Mouse (Mus musculus) splenic B cell, adult 2 months (primary cell): ENCODE data around the gene Chrna1.

Source experiments
- DNase-seq: peaks from one replicate; pipeline ENCODE4 v3.0.0-alpha.2; 2011; ENCODE audit warnings: low read depth, low spot score
- H3K27me3 ChIP-seq: 2 replicates; pipeline ENCODE4 v1.6.1; 2012; ENCODE audit warnings: mild to moderate bottlenecking, low read length, moderate library complexity, mixed read lengths; ENCODE audit not compliant: control insufficient read depth, poor library complexity, insufficient read depth, severe bottlenecking
- H3K36me3 ChIP-seq: 2 replicates; pipeline ENCODE4 v1.6.1; 2012; ENCODE audit warnings: mild to moderate bottlenecking, low read length, moderate library complexity, mixed read lengths; ENCODE audit not compliant: control insufficient read depth, poor library complexity, insufficient read depth, severe bottlenecking

Chrna1 gene

DNA sequence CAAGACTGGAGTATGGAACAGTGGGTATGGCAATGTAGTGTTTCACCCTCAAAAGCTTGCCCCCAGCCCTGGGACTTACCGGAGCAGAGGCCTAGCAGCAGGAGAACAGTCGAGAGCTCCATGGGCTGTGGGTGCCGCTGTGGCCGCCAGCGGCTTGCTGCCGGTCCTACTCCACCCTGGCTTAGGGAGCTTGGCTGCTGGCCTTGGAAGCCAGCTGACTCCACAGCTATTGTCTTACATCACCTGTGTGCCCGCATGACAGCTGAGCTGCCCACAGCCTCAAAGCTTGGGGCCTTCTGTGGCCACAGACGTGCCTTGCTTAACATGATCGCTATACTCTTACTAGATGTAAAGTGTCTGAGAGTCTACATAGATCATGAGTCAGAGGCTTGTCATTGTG is at the start of gene Chrna1:
Chrna1 (minus strand) TSS at position 173 of the 400 bp plus-strand sequence.
- DNase-seq, result no peak
- H3K36me3 ChIP-seq, result no peaks in the 10 kb centered on the region

DNA sequence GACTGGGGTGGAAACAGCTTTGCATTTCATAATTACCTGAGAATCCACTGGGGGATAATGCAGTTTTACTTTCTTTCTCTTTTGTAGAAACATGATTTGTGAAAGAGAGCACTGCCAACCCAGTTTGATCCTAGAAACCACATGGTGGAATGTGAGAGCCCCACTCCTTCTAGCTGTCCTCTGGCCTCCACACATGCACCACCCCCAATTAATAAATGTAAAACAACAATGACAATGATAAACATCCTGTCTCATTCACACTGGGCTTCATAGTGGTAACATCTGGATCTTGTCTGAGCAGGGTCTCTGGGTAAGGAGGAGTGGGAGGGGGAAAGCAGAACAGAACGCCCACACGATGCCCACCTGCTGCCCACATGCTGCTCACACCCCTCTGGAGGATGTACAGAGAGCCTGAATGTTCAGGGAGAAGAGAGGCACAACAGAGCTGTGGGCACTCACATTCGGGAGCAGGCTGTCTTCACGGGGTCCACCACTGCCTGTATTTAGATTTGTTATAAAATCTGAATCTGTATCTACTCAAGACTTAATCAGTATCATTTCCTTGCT is 38.4 kb upstream of the Chrna1 start:
- H3K27me3 ChIP-seq, result no peaks in the 10 kb centered on the region
- no peak for DNase-seq
- H3K36me3 ChIP-seq, result no peaks in the 10 kb centered on the region

More for the DNA sequence above, at the start of gene Chrna1:
- H3K27me3 ChIP-seq, result peaks cover 2% of the 10 kb centered on the region; the same call in 1 of the 2 replicates

DNA sequence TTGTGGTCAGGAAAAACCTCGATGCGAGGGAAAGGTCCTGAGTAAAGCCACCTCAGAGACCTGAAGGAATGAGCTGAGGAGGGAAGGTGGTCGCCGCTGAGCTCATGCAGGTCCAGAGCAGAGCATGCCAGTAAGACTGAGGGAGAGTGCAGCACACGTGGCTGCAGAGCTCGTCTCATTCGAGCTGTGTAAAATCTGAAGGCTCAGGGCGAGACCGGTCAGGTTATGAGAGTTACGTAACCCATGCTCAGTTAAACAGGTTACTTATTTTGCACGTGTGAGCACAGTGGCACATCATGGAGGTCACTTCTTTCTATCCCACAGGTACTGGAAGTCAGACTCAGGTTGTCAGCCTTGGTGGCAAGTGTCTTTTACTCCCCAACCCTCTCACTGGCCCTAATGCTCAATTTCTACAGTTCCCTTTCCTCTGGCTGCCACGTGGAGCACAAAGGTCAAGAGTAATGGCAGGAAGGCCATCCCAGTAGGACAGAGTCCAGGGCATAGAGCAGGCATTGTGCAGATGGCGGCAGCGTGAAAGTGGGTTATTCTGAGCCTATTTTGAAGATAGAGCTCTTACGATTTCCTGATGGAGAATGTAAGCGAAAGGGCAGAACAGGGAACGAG is 36.4 kb upstream of the Chrna1 start:
- Histone ChIP-seq H3K27me3 (no peaks in the 10 kb centered on the region), H3K36me3 (no peaks in the 10 kb centered on the region)
- DNase-seq, result no peak

DNA sequence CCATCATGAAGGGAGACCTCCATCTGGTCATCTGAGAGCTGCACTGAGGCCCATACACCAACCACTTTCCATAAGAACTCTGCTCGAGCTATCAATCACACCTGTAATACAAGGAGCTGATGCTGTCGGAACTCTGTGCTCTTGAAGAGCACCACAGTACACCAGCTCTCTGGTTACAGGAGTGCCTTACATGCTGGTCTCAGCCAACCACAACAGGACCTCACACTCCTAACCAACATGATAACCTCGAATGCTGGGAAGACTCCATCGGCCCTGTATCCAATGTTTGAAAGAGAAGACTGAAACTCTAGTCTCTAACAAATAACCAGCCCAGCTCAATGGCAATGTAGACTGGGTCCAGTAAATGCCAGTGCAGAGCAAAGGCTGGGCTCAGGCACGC is 35.3 kb upstream of the Chrna1 start:
- no peaks in the 10 kb centered on the region for H3K36me3 ChIP-seq

DNA sequence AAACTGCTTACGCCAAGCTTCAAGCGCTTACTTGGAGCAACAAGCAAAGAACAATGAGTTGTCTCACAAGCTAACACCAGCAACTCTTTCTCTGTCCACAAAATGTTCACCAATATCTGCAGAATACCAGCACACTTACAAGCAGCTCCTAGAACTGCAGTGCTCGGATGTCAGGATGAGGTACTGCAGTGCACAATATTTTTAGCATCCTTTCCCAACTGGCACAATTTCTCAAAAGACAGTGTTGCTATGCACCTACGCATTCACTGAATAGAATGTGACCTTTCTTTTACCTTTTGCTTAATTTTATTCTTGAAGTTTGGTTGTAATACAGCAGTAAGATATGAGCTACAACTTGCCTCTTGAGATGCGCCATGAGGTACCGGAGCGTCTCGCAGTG is 34.2 kb upstream of the Chrna1 start:
- no peak for DNase-seq
- no peaks in the 10 kb centered on the region for H3K27me3 ChIP-seq
- no peaks in the 10 kb centered on the region for H3K36me3 ChIP-seq

More for the DNA sequence above, 35.3 kb upstream of the Chrna1 start:
- H3K27me3 ChIP-seq, result no peaks in the 10 kb centered on the region
- DNase-seq, result no peak

DNA sequence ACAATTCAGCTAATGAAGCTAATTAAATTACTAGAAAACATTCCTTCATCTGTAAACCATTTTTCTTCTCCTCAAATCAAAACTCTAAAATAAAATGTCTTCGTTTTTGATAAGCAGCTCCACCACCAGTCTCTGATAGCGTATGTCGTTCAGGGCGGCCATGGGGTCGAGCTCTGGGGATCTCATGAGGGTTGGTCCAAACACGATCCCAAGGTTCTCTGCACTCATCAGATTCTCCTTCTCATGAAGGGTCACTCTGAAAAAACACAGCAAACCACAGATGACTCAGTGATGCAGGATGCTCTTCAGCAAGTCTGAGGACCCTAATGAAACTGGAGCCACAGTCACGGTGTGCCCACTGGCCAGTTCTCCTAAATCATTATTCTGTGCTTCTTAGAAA is 32.8 kb upstream of the Chrna1 start:
- Histone ChIP-seq H3K36me3 (no peaks in the 10 kb centered on the region), H3K27me3 (no peaks in the 10 kb centered on the region)
- DNase-seq, result no peak

DNA sequence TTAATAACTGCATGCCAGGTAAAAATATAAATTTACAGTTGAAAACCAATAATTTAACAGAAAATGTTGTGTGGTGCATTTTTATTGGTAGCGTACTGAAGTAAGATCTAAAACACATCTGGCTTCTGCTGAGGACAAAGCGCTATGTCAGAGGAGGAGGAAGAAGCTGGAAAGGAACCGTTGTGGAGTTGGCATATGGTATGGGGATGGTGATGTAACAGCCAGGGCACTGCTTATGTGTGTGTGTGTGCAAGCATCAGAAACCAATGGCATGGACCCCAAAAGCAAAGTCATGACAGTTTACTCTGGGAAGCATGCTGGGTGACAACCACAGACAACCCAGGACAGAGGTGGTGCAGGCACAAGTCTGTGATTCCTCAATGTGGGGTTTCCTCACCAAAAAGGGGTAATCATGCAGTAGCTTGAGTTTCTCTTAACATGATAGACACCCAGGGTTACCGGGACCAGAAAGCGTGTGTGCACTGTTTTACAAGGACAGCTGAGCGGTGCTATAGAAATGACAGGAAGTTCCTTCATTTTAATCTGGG is 32.3 kb upstream of the Chrna1 start:
- DNase-seq, result no peak
- Histone ChIP-seq H3K36me3 (no peaks in the 10 kb centered on the region), H3K27me3 (no peaks in the 10 kb centered on the region)

DNA sequence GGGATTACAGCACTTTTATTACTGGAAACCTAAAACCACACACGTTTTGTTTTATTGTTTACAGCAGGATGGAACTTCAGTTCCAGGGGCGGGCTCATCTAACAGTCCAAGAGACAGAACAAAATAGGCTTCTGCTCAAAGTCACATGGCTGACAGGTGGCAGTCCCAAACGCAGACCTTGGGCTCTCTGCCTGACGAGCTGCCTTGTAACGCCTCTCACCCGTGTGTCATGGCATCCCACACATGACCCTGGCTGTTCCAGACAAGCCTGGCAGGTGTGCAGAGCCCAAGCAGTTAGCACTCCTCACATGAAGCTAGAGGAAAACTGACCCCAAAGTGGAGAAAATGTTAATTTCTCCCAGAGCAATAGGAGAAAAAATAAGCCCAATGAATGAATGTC is 31.7 kb upstream of the Chrna1 start:
- no peak for DNase-seq
- Histone ChIP-seq H3K27me3 (no peaks in the 10 kb centered on the region), H3K36me3 (no peaks in the 10 kb centered on the region)

DNA sequence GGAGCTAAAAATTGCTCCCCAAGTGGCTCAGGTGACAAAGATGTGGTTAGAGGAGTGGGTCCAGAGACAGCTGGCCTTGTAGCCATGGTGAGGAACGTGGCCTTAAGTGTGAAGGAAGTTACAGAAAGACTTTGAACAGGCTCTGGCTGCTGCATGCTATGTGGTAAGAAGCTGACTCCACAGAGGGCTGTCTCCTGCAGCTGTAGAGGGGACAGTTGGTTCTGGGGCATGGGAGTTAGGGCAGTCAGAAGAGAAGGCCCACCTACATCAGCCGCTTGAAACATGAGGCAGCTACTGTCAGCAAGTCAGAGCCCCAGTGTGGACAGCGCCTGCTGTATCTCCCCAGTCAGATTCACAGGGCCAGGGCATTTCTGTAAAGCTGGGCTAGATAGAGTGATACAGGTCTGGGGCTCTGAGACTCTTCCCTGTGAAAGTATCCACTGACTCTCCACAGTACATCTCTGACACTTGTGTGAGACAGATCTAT is 29.6 kb upstream of the Chrna1 start:
- Histone ChIP-seq H3K27me3 (no peaks in the 10 kb centered on the region), H3K36me3 (no peaks in the 10 kb centered on the region)
- DNase-seq, result no peak

DNA sequence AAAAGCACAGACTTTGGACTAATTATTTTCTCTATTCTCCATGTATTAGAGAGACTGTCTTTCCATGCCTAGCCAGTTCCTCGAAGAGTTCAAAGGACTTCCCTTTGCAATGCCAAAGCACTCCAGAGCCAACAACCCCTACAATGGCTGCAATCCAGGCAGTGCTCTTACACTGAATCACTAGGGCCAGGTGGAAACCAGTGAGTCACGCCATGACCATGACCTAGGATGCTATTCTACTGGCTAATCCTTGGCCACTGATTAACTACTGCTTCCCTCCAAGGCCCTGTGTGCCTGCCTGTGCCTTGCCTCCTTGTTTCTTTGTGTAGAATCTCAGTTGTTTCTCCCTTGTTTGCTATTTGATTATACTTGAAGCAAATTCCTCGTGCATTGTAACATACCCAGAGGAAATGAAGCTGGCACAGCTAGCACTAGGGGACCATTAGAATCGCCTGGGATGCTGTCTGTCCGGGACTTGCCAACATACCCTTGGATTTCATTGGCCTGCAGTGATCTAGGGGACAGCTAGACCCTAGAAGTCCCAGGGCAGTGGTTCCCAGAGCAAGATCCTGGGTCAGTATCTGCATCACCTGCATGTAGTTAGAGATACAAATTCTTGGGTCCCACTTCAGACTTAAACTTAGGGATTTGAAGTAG is 29.1 kb upstream of the Chrna1 start:
- no peaks in the 10 kb centered on the region for H3K36me3 ChIP-seq
- no peaks in the 10 kb centered on the region for H3K27me3 ChIP-seq
- DNase-seq, result no peak

DNA sequence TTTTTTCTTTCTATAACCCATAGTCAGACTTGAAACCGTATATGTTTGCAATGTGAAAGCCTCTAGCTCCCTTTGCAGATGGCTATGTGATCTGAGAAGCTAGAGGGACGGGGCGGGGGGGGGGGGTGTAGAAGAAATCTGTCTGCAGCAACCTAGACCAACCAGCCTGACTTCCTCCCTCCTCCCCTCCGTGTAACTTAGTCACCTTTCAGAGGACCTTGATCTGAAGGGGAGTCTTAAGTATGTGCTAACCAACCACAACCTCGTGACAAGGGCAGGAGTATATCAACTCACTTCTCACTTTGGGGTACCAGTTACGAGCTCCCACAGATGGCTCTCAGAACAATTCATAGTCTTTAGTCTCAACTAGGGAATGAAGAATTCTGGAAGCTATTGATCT is 28.3 kb upstream of the Chrna1 start:
- Histone ChIP-seq H3K36me3 (no peaks in the 10 kb centered on the region), H3K27me3 (no peaks in the 10 kb centered on the region)
- DNase-seq, result no peak

DNA sequence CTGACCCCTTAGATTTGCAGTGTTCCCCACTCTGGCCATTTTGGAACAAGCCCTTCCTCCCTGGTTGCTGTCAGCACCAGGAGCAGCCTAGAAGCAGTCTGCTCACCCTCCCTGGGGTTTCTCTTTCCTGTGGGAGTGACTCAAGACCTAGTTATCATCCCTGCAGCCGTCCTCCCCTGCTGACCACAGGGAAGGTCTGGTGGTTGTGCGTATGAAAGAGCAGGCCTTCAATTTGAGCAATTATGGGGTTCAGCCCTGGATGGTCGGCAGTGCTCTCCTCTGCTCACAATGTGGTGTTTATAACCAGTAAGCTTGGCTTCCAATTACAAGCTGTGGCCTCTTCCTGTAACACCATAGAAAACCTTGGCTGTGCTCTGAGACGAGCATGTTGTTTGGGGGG is 27.5 kb upstream of the Chrna1 start:
- H3K27me3 ChIP-seq, result no peaks in the 10 kb centered on the region
- H3K36me3 ChIP-seq, result no peaks in the 10 kb centered on the region
- no peak for DNase-seq

DNA sequence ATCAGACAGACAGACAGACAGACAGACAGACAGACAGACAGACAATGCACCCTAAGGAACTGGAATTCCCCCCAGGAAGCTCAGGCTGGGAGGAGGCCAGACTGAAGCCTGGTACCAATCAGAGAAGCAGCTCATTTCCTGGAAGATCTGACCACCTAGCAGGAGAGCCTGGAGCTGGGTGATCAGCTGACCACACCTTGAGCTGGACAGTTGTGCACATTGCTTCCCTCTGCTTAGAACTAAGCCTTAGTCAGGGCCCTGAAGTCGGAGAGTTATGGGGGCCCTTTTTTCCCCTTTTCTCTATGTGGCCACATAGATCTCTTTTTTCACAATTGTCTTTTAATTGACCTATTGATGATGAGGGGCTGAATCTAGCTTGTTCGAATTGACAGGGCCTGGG is 27.0 kb upstream of the Chrna1 start:
- DNase-seq, result no peak
- H3K27me3 ChIP-seq, result no peaks in the 10 kb centered on the region

DNA sequence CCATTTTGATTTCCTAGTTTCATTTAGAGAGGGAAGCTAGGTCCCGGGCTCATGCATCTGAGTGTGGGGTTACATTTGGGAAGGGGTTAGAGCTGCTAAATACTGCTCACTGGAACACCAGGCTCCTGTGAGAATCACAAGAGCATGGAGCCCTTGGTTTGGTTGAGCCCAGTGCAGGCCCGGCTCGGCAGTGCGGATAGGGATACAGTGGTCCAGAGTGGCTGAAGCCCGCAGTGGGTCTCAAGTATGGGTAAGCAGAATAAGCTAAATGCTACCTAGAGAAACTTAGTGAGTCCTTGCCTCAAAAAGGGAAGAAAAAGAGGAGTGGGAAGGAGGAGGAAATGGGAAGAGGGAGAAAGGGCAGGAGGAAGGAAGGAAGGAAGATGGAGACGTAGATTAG is 26.5 kb upstream of the Chrna1 start:
- Histone ChIP-seq H3K27me3 (no peaks in the 10 kb centered on the region), H3K36me3 (no peaks in the 10 kb centered on the region)
- DNase-seq, result no peak

More for the DNA sequence above, 27.0 kb upstream of the Chrna1 start:
- H3K36me3 ChIP-seq, result no peaks in the 10 kb centered on the region

DNA sequence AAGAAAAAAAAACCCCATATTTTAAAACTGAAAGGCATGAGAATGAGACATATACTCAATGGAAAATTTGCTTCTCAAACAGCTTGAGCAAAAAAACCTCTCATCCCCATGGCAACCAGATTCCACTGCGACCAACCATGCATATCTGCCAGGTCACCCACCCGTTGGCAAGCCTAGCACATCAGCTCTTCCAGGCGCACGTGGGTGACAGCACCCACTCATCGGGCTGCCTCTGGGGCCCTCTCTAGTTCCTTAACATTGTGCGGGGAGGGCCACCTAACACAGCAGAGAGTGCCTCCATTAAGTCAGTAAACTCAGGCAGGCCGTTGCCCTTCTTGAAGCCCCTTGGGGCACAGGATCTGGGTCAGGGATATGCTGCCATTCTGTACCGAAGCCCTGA is 24.9 kb upstream of the Chrna1 start:
- Histone ChIP-seq H3K27me3 (no peaks in the 10 kb centered on the region), H3K36me3 (no peaks in the 10 kb centered on the region)
- no peak for DNase-seq
